Mouse (Mus musculus) liver, embryonic 12.5 days (tissue): ENCODE data around the gene Ttc16. TPM values are rescaled to one million over a fixed set of nuclear protein-coding genes. Genes with fewer than 3 reads are reported as not detected.

ENCODE experiments used
- ATAC-seq: fragments of 200-750 bp; cut with Nextera tagmentation; 2 replicates; pipeline ENCODE4 v1.8.0; 2017; ENCODE audit warnings: moderate number of reproducible peaks, mild to moderate bottlenecking, moderate library complexity
- H3K27ac ChIP-seq: fragments of 300-500 bp; sonication (generic); 2 replicates; pipeline ENCODE4 v1.5.1; 2016; ENCODE audit warnings: mild to moderate bottlenecking
- H3K27me3 ChIP-seq: fragments of 300-500 bp; sonication (generic); replicated peaks from 2 replicates; pipeline ENCODE4 v1.6.1; 2016; ENCODE audit warnings: mild to moderate bottlenecking, moderate library complexity
- H3K36me3 ChIP-seq: fragments of 300-500 bp; sonication (generic); 2 replicates; pipeline ENCODE4 v1.6.1; 2016; ENCODE audit warnings: mild to moderate bottlenecking, moderate library complexity
- H3K4me1 ChIP-seq: fragments of 300-500 bp; sonication (generic); 2 replicates; pipeline ENCODE4 v1.6.1; 2016
- H3K4me2 ChIP-seq: fragments of 300-500 bp; sonication (generic); 2 replicates; pipeline ENCODE4 v1.6.1; 2016; ENCODE audit warnings: mild to moderate bottlenecking, moderate library complexity
- H3K4me3 ChIP-seq: fragments of 300-500 bp; sonication (generic); 2 replicates; pipeline ENCODE4 v1.5.1; 2016; ENCODE audit warnings: mild to moderate bottlenecking, moderate library complexity
- H3K9ac ChIP-seq: fragments of 300-500 bp; sonication (generic); 2 replicates; pipeline ENCODE4 v1.6.1; 2016; ENCODE audit warnings: mild to moderate bottlenecking, moderate library complexity
- H3K9me3 ChIP-seq: fragments of 300-500 bp; sonication (generic); replicated peaks from 2 replicates; pipeline ENCODE4 v1.6.1; 2016; ENCODE audit warnings: mild to moderate bottlenecking, moderate library complexity
- WGBS: fragments of 180-500 bp; shearing (Covaris S2); methylation state at CpG from one replicate; pipeline ENCODE4 v1.1.7; 2016; ENCODE audit not compliant: insufficient replicate concordance; 5-methylcytosine and 5-hydroxymethylcytosine counted together
- polyA plus RNA-seq: library from polyadenylated mRNA; unstranded; fragments of >200 nt; fragmentation: Nextera tagmentation; extraction: Ambion mirVana; gene quantifications from 2 replicates; pipeline ENCODE4 v1.2.1, GENCODE M21; 2016

Gene Ttc16
- polyA plus RNA-seq, 1 experiment from 2014 or later, result 0.26 TPM

- Histone ChIP-seq H3K9me3 (no peaks in the 10 kb centered on the region), H3K27ac (no peak overlapping the region), H3K36me3 (peaks cover 10% of the 10 kb centered on the region; the same call in 1 of the 2 replicates), H3K4me3 (no peak overlapping the region), H3K4me1 (peaks cover 38% of the 10 kb centered on the region), H3K4me2 (no peak overlapping the region), H3K9ac (no peak overlapping the region), H3K27me3 (no peaks in the 10 kb centered on the region)
- ATAC-seq, result no peak
- 61% methylated on average over 4 of the region's 4 CpGs for WGBS
Observed at GRCm38 (mm10) chr2:32724149-32724548, 51.3 kb downstream of the Ttc16 start.

- H3K9ac ChIP-seq, result no peak overlapping the region
- H3K4me1 ChIP-seq, result peaks cover 36% of the 10 kb centered on the region
- ATAC-seq, result no peak
- H3K4me2 ChIP-seq, result peak overlapping the region; percentile 48
- no peak overlapping the region for H3K4me3 ChIP-seq
- no peaks in the 10 kb centered on the region for H3K9me3 ChIP-seq
- WGBS, result 64% methylated on average over 3 of the region's 3 CpGs
- H3K36me3 ChIP-seq, result peaks cover 10% of the 10 kb centered on the region; the same call in 1 of the 2 replicates
- peak overlapping the region; percentile 33; the same call in 1 of the 2 replicates for H3K27ac ChIP-seq
- no peaks in the 10 kb centered on the region for H3K27me3 ChIP-seq
Observed at GRCm38 (mm10) chr2:32722581-32722980, 52.9 kb downstream of the Ttc16 start.

GRCm38 (mm10) chr2:32722046-32722445 lies 53.4 kb downstream of the Ttc16 start:
- Histone ChIP-seq H3K27me3 (no peaks in the 10 kb centered on the region), H3K27ac (peak overlapping the region; percentile 33; the same call in 1 of the 2 replicates), H3K4me3 (peak overlapping the region; percentile 26), H3K36me3 (peaks cover 10% of the 10 kb centered on the region; the same call in 1 of the 2 replicates), H3K4me1 (peaks cover 31% of the 10 kb centered on the region), H3K9me3 (no peaks in the 10 kb centered on the region), H3K4me2 (peak overlapping the region; percentile 48), H3K9ac (0 out of 2 replicates have a peak overlapping the region, but pooled peaks have one; percentile 33)
- 19% methylated on average over 6 of the region's 6 CpGs for WGBS
- ATAC-seq, result no peak

DNA sequence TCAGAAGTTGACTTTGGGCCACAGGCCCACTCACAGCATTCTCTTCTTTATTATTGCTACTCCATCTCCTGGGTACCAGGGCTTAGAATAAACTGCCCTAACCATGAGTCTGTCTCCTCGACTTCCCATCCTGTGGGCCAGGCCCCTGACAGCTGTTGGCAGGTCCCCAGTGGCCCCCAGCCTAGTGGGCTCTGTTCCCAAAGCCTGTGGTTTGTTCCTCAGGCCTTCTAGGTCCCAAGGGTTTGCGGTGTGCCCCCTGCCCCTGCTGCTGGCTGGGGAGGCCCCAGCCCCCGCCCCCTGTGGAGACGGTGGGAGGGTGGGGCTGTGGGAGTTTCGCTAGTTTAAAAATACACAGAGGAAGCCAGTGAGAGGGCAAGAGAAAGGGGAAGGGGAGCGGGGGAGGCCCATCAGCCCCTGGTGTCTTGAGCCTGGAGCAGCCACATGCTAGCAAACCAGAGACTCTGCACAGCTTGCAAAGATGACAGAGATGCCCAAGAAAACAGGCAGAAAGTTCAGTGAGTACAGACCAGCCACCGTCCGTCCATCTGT lies 54.7 kb downstream of the Ttc16 start, which contains the start of gene Sh2d3c:
Sh2d3c (plus strand) TSS at position 375 of the 549 bp plus-strand sequence.
- ATAC-seq, result 0 out of 2 replicates have a peak, but pooled peaks have one; percentile 27
- H3K27ac ChIP-seq, result 0 out of 2 replicates have a peak within 1 kb of the TSS, but pooled peaks have one; percentile 2
- 14% methylated on average over 8 of the region's 8 CpGs for WGBS

DNA sequence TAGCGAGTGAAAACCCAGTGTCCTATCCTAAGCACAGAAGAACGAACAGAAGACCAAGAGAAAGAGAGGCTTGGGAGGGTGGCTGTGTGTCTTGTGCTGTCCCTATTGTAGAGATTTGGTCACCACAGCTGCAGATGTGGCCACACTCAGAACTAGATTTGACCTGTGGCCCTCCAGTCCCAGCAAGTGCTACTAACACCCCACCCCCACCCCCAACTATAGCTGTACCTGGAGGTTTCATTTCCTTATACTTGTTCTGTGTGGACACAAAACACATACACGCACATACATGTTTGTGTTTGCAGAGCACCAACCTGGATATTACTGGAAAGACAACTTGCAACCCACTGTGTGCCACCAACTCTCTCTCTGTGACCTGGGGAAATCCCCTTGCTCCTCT lies 55.4 kb downstream of the Ttc16 start:
- Histone ChIP-seq H3K27ac (no peak overlapping the region), H3K4me3 (no peak overlapping the region), H3K36me3 (0 out of 2 replicates have a peak, but pooled peaks cover 3% of the 10 kb centered on the region), H3K4me1 (peaks cover 33% of the 10 kb centered on the region), H3K27me3 (no peaks in the 10 kb centered on the region), H3K9me3 (no peaks in the 10 kb centered on the region), H3K4me2 (0 out of 2 replicates have a peak overlapping the region, but pooled peaks have one; percentile 48), H3K9ac (no peak overlapping the region)
- no peak for ATAC-seq
- 83% methylated on average over 3 of the region's 3 CpGs for WGBS

More for the DNA sequence above, 54.7 kb downstream of the Ttc16 start, which contains the start of gene Sh2d3c:
- Histone ChIP-seq H3K36me3 (peaks cover 10% of the 10 kb centered on the region; the same call in 1 of the 2 replicates), H3K4me1 (peaks cover 29% of the 10 kb centered on the region), H3K9ac (peak within 1 kb of the TSS; percentile 33; the same call in 1 of the 2 replicates), H3K27me3 (no peaks in the 10 kb centered on the region), H3K4me3 (peak within 1 kb of the TSS; percentile 26), H3K9me3 (no peaks in the 10 kb centered on the region), H3K4me2 (peak within 1 kb of the TSS; percentile 48)

- Histone ChIP-seq H3K4me2 (no peak overlapping the region), H3K27ac (no peak overlapping the region), H3K36me3 (no peaks in the 10 kb centered on the region), H3K4me3 (no peak overlapping the region), H3K27me3 (no peaks in the 10 kb centered on the region), H3K9me3 (no peaks in the 10 kb centered on the region), H3K9ac (no peak overlapping the region), H3K4me1 (peaks cover 46% of the 10 kb centered on the region)
- WGBS, result 55% methylated on average over 9 of the region's 9 CpGs
- no peak for ATAC-seq
Observed at GRCm38 (mm10) chr2:32718761-32719160, 56.7 kb downstream of the Ttc16 start.

- H3K36me3 ChIP-seq, result peaks cover 17% of the 10 kb centered on the region
- no peaks in the 10 kb centered on the region for H3K9me3 ChIP-seq
- no peaks in the 10 kb centered on the region for H3K27me3 ChIP-seq
- peaks cover 41% of the 10 kb centered on the region for H3K4me1 ChIP-seq
- peak overlapping the region; percentile 9; the same call in 1 of the 2 replicates for H3K4me2 ChIP-seq
- peak overlapping the region; percentile 12; the same call in 1 of the 2 replicates for H3K9ac ChIP-seq
- H3K27ac ChIP-seq, result peak overlapping the region; percentile 93
- no peak overlapping the region for H3K4me3 ChIP-seq
- 12% methylated on average over 4 of the region's 4 CpGs for WGBS
- no peak for ATAC-seq
Observed at GRCm38 (mm10) chr2:32714987-32715425, 60.4 kb downstream of the Ttc16 start.

DNA sequence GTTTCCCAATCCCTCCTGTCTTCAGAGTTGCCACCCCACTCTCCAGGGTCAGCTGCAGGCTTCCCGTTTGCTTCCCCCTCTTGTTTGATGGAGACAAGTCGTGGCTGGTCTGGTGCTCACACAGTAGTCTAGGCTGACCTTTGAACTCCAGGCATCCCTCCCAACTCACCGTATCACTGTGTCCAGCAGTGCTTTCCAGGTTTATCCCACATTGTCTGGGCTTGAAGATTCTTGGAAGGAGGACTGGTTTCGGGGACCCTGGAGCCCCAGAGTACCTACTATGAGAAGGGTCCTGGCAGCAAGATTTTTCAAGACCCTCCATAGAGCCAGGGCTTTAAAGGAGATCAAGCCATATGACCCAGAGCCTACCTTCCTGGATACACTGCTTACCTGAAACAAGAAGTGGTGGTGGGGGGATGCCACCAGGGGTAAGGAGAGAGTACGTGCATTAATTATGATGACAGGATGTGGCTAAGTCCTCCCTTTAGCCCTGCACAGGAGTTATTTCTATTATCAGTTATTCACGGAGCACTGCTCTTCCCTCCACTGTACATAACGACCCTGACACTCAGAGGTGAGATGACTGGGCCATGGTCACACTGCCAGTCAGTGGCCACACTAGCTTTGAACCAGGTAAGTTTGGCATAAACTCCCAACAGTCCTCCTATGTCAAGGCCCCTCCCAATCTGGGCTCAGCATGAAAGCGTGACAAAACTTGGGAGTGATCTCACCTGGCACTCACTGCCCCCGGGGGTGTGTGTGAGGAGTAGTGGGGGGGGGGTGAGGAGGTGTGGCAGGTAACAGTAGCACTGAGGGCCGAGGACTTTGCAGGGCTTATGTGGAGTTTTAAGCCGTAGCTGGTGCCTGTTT lies 61.1 kb downstream of the Ttc16 start:
- Histone ChIP-seq H3K4me3 (peak overlapping the region; percentile 93), H3K9me3 (no peaks in the 10 kb centered on the region), H3K4me2 (peak overlapping the region; percentile 83), H3K27me3 (no peaks in the 10 kb centered on the region), H3K4me1 (peaks cover 42% of the 10 kb centered on the region), H3K27ac (peak overlapping the region; percentile 93), H3K9ac (peak overlapping the region; percentile 90), H3K36me3 (peaks cover 24% of the 10 kb centered on the region)
- WGBS, result 32% methylated on average over 11 of the region's 11 CpGs
- no peak for ATAC-seq

GRCm38 (mm10) chr2:32712934-32713817 lies 62.3 kb downstream of the Ttc16 start, which contains the start of gene Cdk9:
Gene Cdk9, minus strand, starts transcription at chr2:32713076.
- Histone ChIP-seq H3K9ac (peak within 1 kb of the TSS; percentile 90), H3K4me1 (peaks cover 45% of the 10 kb centered on the region), H3K27me3 (no peaks in the 10 kb centered on the region), H3K27ac (peak within 1 kb of the TSS; percentile 93), H3K36me3 (peaks cover 36% of the 10 kb centered on the region), H3K4me2 (peak within 1 kb of the TSS; percentile 83), H3K9me3 (no peaks in the 10 kb centered on the region), H3K4me3 (peak within 1 kb of the TSS; percentile 93)
- WGBS, result 1% methylated on average over 36 of the region's 79 CpGs
- ATAC-seq, result peak; percentile 82

GRCm38 (mm10) chr2:32712586-32712933 lies 62.9 kb downstream of the Ttc16 start:
- Histone ChIP-seq H3K27me3 (no peaks in the 10 kb centered on the region), H3K36me3 (peaks cover 42% of the 10 kb centered on the region), H3K4me1 (peaks cover 45% of the 10 kb centered on the region), H3K4me2 (peak overlapping the region; percentile 83), H3K27ac (peak overlapping the region; percentile 93), H3K4me3 (peak overlapping the region; percentile 93), H3K9me3 (no peaks in the 10 kb centered on the region), H3K9ac (peak overlapping the region; percentile 90)
- peak; percentile 88 for ATAC-seq
- under 1% methylated on average over 26 of the region's 44 CpGs for WGBS

GRCm38 (mm10) chr2:32712108-32712551 lies 63.3 kb downstream of the Ttc16 start:
- peak overlapping the region; percentile 93 for H3K27ac ChIP-seq
- H3K9ac ChIP-seq, result peak overlapping the region; percentile 90
- under 1% methylated on average over 41 of the region's 41 CpGs for WGBS
- H3K36me3 ChIP-seq, result peaks cover 46% of the 10 kb centered on the region
- H3K4me2 ChIP-seq, result peak overlapping the region; percentile 83
- peaks cover 45% of the 10 kb centered on the region for H3K4me1 ChIP-seq
- no peaks in the 10 kb centered on the region for H3K27me3 ChIP-seq
- ATAC-seq, result peak; percentile 76
- peak overlapping the region; percentile 93 for H3K4me3 ChIP-seq
- H3K9me3 ChIP-seq, result no peaks in the 10 kb centered on the region
